Mouse (Mus musculus): Measurements from ENCODE around the gene Nhsl2.

- TF ChIP-seq EP300 (IDR thresholded peaks at IDR 0.05; ENCODE audit: insufficient read depth, low read depth, low read length) (no peak), CTCF (IDR thresholded peaks at IDR 0.05; ENCODE audit: low read depth, low read length) (no peak)
Observed at GRCm38 (mm10) chrX:101944761-101945330, 95.7 kb downstream of the Nhsl2 start.
